Mouse (Mus musculus): ENCODE data around the gene Dus3l.
A peak's percentile ranks its signal among the peaks of the same experiment; 100 is the strongest.

GRCm38 (mm10) chr17:56808518-56808917 lies 44.0 kb downstream of the Dus3l start:
- TF ChIP-seq POLR2A (IDR thresholded peaks at IDR 0.05; ENCODE audit: low read depth, low read length) (no peak), CTCF (IDR thresholded peaks at IDR 0.05; ENCODE audit: extremely low read depth, insufficient read depth, insufficient read length, insufficient replicate concordance) (peak; percentile 96; the same call in 1 of the 2 replicates)
